Mouse (Mus musculus): ENCODE measurements at regions not wholly inside any gene's neighbourhood (a gene's known extent, or its start where the extent isn't known, plus 50 kb on each side); places are given as distances from the start of the nearest gene placed in this dataset.

GRCm38 (mm10) chr13:88749916-88750315 lies 71.4 kb upstream of the Edil3 start:
- TF ChIP-seq EP300 (IDR thresholded peaks at IDR 0.05; ENCODE audit: low read depth), result no peak
- no peak for TF ChIP-seq CTCF (IDR thresholded peaks at IDR 0.05; ENCODE audit: low read depth)

Measured in liver, embryonic 14.5 days (tissue).